Mouse (Mus musculus) CH12.LX (cell line): Measurements from ENCODE around the gene Tinf2. TPM values are rescaled to one million over a fixed set of nuclear protein-coding genes. Genes with fewer than 3 reads are reported as not detected.

Experiments used
- DNase-seq: peaks from one replicate; pipeline ENCODE4 v3.0.0-alpha.2; 2013; ENCODE audit errors: extremely low read depth
- H3K27ac ChIP-seq: 2 replicates; pipeline ENCODE4 v1.5.1; 2012; ENCODE audit warnings: low read depth, mild to moderate bottlenecking, control low read depth, moderate library complexity; ENCODE audit not compliant: insufficient read depth
- H3K27me3 ChIP-seq: replicated peaks from 2 replicates; pipeline ENCODE3; 2012; ENCODE audit warnings: inconsistent platforms
- H3K36me3 ChIP-seq, 2 experiments: replicated peaks in 1 of 2; 2 replicates each; pipeline versions ENCODE3 to v1.6.1; 2012; ENCODE audit warnings: inconsistent platforms in 1 of 2, low read length in 1 of 2, mild to moderate bottlenecking in 1 of 2, mixed read lengths in 1 of 2, moderate library complexity in 1 of 2; ENCODE audit not compliant: control insufficient read depth in 1 of 2, insufficient read depth in 1 of 2
- H3K4me1 ChIP-seq, 2 experiments: 2 replicates each; pipeline ENCODE4 v1.6.1; 2012; ENCODE audit warnings: inconsistent platforms in 1 of 2, moderate library complexity in 1 of 2; ENCODE audit not compliant: insufficient read depth in 2 of 2, control insufficient read depth in 1 of 2
- H3K4me2 ChIP-seq: 2 replicates; pipeline ENCODE4 v1.6.1; 2012; ENCODE audit warnings: low read depth, mild to moderate bottlenecking, control low read depth; ENCODE audit not compliant: poor library complexity, insufficient read depth, severe bottlenecking
- H3K4me3 ChIP-seq, 3 experiments: fragments of 150-350 bp in 1 of 3; sonication (generic) in 1 of 3; replicated peaks in 1 of 3; 2 replicates each; pipeline versions ENCODE3 to v1.5.1; 2011 to 2012; ENCODE audit warnings: low read depth in 2 of 3, low read length in 2 of 3, mild to moderate bottlenecking in 2 of 3, moderate library complexity in 2 of 3, control low read depth in 1 of 3, improper control_type of control experiment in 1 of 3, inconsistent platforms in 1 of 3, mixed read lengths in 1 of 3; ENCODE audit not compliant: poor library complexity in 1 of 3
- H3K79me2 ChIP-seq: replicated peaks from 2 replicates; pipeline ENCODE4 v1.6.1; 2012; ENCODE audit warnings: mild to moderate bottlenecking, moderate library complexity; ENCODE audit not compliant: control insufficient read depth, poor library complexity, insufficient read depth, severe bottlenecking; ENCODE audit errors: extremely low read depth
- H3K9ac ChIP-seq: 2 replicates; pipeline ENCODE4 v1.6.1; 2012; ENCODE audit warnings: low read depth, mild to moderate bottlenecking, control low read depth, moderate library complexity; ENCODE audit not compliant: insufficient read depth
- H3K9me3 ChIP-seq: replicated peaks from 2 replicates; pipeline ENCODE3; 2012; ENCODE audit warnings: low read length, inconsistent platforms, mixed read lengths
- BHLHE40 ChIP-seq: IDR thresholded peaks from 2 replicates; pipeline ENCODE4 v1.6.1; 2011; ENCODE audit warnings: mild to moderate bottlenecking, low read depth, low read length, improper control_type of control experiment
- CHD2 ChIP-seq: IDR thresholded peaks from 2 replicates; pipeline ENCODE4 v1.6.1; 2011; ENCODE audit warnings: low read length, improper control_type of control experiment
- EP300 ChIP-seq: IDR thresholded peaks from 2 replicates; pipeline ENCODE4 v1.6.1; 2011; ENCODE audit warnings: low read length, improper control_type of control experiment
- ETS1 ChIP-seq: conservative IDR thresholded peaks from 2 replicates; pipeline ENCODE4 v1.6.1; 2012; ENCODE audit warnings: low read depth, mild to moderate bottlenecking, inconsistent platforms, low read length, improper control_type of control experiment, moderate library complexity
- IRF4 ChIP-seq: IDR thresholded peaks from 2 replicates; pipeline ENCODE4 v1.6.1; 2014; ENCODE audit warnings: low read depth, mild to moderate bottlenecking, inconsistent platforms, low read length, improper control_type of control experiment
- JUND ChIP-seq: conservative IDR thresholded peaks from 2 replicates; pipeline ENCODE4 v1.6.1; 2011; ENCODE audit warnings: low read depth, low read length, improper control_type of control experiment
- MAFK ChIP-seq: IDR thresholded peaks from 2 replicates; pipeline ENCODE4 v1.6.1; 2011; ENCODE audit warnings: low read length, improper control_type of control experiment; ENCODE audit not compliant: insufficient replicate concordance
- MYC ChIP-seq: IDR thresholded peaks from 2 replicates; pipeline ENCODE4 v1.6.1; 2011; ENCODE audit warnings: low read depth, mild to moderate bottlenecking, improper control_type of control experiment, low read length
- NELFE ChIP-seq: IDR thresholded peaks from 2 replicates; pipeline ENCODE4 v1.6.1; 2011; ENCODE audit warnings: low read depth, low read length, improper control_type of control experiment
- NRF1 ChIP-seq: IDR thresholded peaks from 2 replicates; pipeline ENCODE4 v1.6.1; 2014; ENCODE audit warnings: low read depth, mild to moderate bottlenecking, inconsistent platforms, low read length, improper control_type of control experiment, moderate library complexity
- PAX5 ChIP-seq: IDR thresholded peaks from 2 replicates; pipeline ENCODE4 v1.6.1; 2012; ENCODE audit warnings: low read length, inconsistent platforms, mixed read lengths
- POLR2A ChIP-seq: IDR thresholded peaks from 2 replicates; pipeline ENCODE4 v1.6.1; 2011; ENCODE audit warnings: low read depth, mild to moderate bottlenecking, improper control_type of control experiment, low read length
- RAD21 ChIP-seq: IDR thresholded peaks from 2 replicates; pipeline ENCODE4 v1.6.1; 2011; ENCODE audit warnings: low read depth, mild to moderate bottlenecking, low read length, improper control_type of control experiment, moderate library complexity
- TCF12 ChIP-seq: IDR thresholded peaks from 2 replicates; pipeline ENCODE4 v1.6.1; 2014; ENCODE audit warnings: low read depth, mild to moderate bottlenecking, inconsistent platforms, low read length, improper control_type of control experiment
- ZKSCAN1 ChIP-seq: IDR thresholded peaks from 2 replicates; pipeline ENCODE4 v1.6.1; 2012; ENCODE audit warnings: low read depth, inconsistent platforms, low read length, improper control_type of control experiment, borderline replicate concordance
- dilution Hi-C: fragments of 300-500 bp; cut with MboI; formaldehyde crosslinking; loops from 2 replicates; pipeline ENCODE4 v1.14.3; 2020; ENCODE audit warnings: low sequenced_read_pairs; ENCODE audit not compliant: extremely low pct_unique_long_range_greater_than_20kb, extremely low pct_ligation_motif_present
- in situ Hi-C: fragments of 300-500 bp; cut with MboI; formaldehyde crosslinking; loops from 3 replicates; pipeline ENCODE4 v1.14.3; 2019; ENCODE audit warnings: low sequenced_read_pairs, low pct_ligation_motif_present, low pct_unique_long_range_greater_than_20kb, mixed read lengths
- polyA plus RNA-seq: library from polyadenylated mRNA; unstranded; fragments of >175 nt; gene quantifications from 2 replicates; pipeline ENCODE4 v1.2.1, GENCODE M21; 2012; ENCODE audit warnings: low read depth; ENCODE audit not compliant: insufficient read length
- total RNA-seq, 2 experiments: library from RNA; depleted of rRNA; stranded (reverse); fragments of 300-350 nt in 1 of 2; fragments of >200 nt in 1 of 2; gene quantifications; 2 replicates each; pipeline ENCODE4 v1.2.3; 2012 to 2014

Gene Tinf2
- total and polyA plus RNA-seq, 3 experiments = 23.3 to 31.1 (median 29.1) TPM

DNA sequence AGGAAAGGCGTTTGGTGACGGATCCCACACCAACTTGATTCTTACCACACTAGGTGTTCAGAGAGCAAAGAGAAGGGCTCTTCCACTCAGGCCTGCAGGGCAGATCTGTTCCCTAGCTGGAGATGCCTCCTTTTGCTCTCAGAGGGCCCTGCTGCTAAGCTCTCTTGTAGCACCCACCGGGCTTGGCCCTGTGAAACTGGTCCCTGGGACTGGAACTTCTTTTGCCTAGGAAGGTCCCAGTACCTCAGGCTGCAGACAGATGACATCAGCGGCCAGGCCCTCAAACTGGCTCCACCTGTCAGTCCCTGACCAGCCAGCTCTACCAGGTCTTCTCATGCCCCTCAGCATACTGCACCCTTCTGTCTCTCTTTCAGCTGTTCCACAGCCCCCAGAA, 32.1 kb upstream of the Tinf2 start, which contains the start of gene Tgm1:
Tgm1 (minus strand) TSS at position 198 of the 394 bp plus-strand sequence.
- in situ Hi-C loops = no loop called here
- no peak within 1 kb of the TSS for H3K4me3 ChIP-seq
- H3K27ac ChIP-seq = no peak within 1 kb of the TSS
- H3K79me2 ChIP-seq = no peaks in the 10 kb centered on the region
- no peak within 1 kb of the TSS for H3K4me2 ChIP-seq
- TF ChIP-seq IRF4 (no peak), ETS1 (no peak), MAFK (no peak), CHD2 (no peak)
- no peak for DNase-seq
- peaks cover 2% of the 10 kb centered on the region for H3K27me3 ChIP-seq
- H3K9me3 ChIP-seq = no peaks in the 10 kb centered on the region
- H3K36me3 ChIP-seq = peaks cover 22 to 28% of the 10 kb centered on the region in 2 experiments
- dilution Hi-C loops = no loop called here
- no peak within 1 kb of the TSS for H3K9ac ChIP-seq
- no peaks in the 10 kb centered on the region for H3K4me1 ChIP-seq

DNA sequence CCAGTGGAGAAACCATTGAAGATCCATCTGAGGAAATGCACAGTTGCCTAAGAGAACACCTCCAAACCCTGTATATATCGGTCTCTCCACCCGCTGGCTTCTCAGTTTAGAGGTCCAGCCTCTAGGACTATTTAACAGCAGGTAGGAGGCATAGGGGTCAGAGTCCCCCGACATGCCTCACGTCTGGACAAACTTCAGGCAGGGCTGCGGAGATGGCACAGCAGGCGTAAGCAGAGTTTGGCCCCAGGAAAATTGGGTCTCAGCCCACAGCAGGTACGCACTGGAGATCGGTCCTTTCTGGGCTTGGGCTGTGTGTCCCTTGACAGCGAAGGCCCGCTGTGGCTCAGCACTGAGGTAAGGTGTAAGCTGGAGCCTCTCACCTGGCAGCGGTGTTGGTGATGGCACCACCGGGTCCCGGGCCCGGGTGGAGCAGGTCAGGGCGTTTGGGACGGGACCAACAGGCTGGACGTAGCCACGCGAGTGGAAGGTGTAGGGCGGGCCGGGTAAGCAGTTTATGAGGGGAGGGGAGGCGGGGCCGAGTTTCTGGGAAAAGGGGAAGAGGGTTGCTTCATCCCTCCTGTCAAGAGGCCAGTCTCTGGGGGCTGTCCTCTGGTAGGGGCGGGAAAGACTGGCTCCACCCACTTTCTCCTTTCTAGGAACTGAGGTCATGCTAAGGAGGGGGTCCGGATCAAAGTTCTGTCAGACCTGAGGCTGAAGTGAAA, 31.5 kb upstream of the Tinf2 start:
- no peaks in the 10 kb centered on the region for H3K79me2 ChIP-seq
- no peak overlapping the region for H3K4me3 ChIP-seq
- DNase-seq = no peak
- dilution Hi-C loops = no loop called here
- in situ Hi-C loops = no loop called here
- no peak overlapping the region for H3K4me2 ChIP-seq
- peaks cover 2% of the 10 kb centered on the region for H3K27me3 ChIP-seq
- no peaks in the 10 kb centered on the region for H3K4me1 ChIP-seq
- no peak overlapping the region for H3K27ac ChIP-seq
- TF ChIP-seq EP300 = no peak
- no peak for TF ChIP-seq NELFE
- no peak for TF ChIP-seq POLR2A
- no peak for TF ChIP-seq MYC
- H3K36me3 ChIP-seq = peaks cover 17 to 22% of the 10 kb centered on the region in 2 experiments
- H3K9ac ChIP-seq = no peak overlapping the region
- no peaks in the 10 kb centered on the region for H3K9me3 ChIP-seq

DNA sequence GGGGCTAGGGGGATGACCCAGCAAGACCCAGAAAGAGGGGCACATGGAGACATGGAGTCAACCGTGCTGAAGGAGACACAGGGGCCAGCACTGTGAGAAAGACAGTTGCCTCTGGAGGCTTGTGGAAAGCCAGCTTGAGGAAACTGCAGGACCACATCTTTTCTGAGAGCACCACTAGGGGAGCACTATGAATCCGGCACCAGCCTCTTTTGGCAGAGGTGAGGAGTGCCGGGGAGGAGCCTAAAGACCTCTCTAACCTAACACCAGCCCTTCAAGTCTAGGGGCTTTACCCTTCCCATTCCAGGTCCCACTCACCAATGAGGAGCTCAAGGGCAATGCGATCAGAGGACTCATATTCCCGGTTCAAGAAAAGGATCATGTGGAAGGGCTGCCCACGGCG, 30.2 kb upstream of the Tinf2 start:
- Histone ChIP-seq H3K4me3 (no peak overlapping the region), H3K4me1 (no peaks in the 10 kb centered on the region), H3K4me2 (no peak overlapping the region), H3K36me3 (peaks cover 5 to 9% of the 10 kb centered on the region in 2 experiments), H3K27ac (no peak overlapping the region), H3K9me3 (no peaks in the 10 kb centered on the region), H3K79me2 (no peaks in the 10 kb centered on the region), H3K27me3 (peaks cover 2% of the 10 kb centered on the region), H3K9ac (no peak overlapping the region)
- DNase-seq = no peak
- TF ChIP-seq JUND (no peak), EP300 (no peak), TCF12 (no peak), PAX5 (no peak), MYC (no peak), NRF1 (no peak), BHLHE40 (no peak), RAD21 (no peak), ZKSCAN1 (no peak)
- in situ Hi-C loops = no loop called here
- dilution Hi-C loops = no loop called here
